Mouse (Mus musculus) midbrain, embryonic 14.5 days (tissue): ENCODE measurements around the gene Tmem132c. TPM values are rescaled to one million over a fixed set of nuclear protein-coding genes. Genes with fewer than 3 reads are reported as not detected.

Experiments
- ATAC-seq: fragments of 200-750 bp; cut with Nextera tagmentation; 2 replicates; pipeline ENCODE4 v1.8.0; 2017; ENCODE audit warnings: moderate number of reproducible peaks, moderate library complexity; ENCODE audit not compliant: low FRiP score, low TSS enrichment
- DNase-seq: peaks from one replicate; pipeline ENCODE4 v3.0.0-alpha.2; 2015
- H3K27ac ChIP-seq: fragments of 300-500 bp; sonication (generic); replicated peaks from 2 replicates; pipeline ENCODE4 v1.5.1; 2014; ENCODE audit warnings: mild to moderate bottlenecking, low read depth, low read length, moderate library complexity
- H3K27me3 ChIP-seq: fragments of 300-500 bp; sonication (generic); 2 replicates; pipeline ENCODE4 v1.6.1; 2014; ENCODE audit warnings: low read length, control low read depth, mixed read lengths; ENCODE audit not compliant: control insufficient read depth, insufficient read depth
- H3K36me3 ChIP-seq: fragments of 300-500 bp; sonication (generic); 2 replicates; pipeline ENCODE4 v1.6.1; 2014; ENCODE audit warnings: low read length, control low read depth; ENCODE audit not compliant: control insufficient read depth, insufficient read depth
- H3K4me1 ChIP-seq: fragments of 300-500 bp; sonication (generic); 2 replicates; pipeline ENCODE4 v1.6.1; 2014; ENCODE audit warnings: mild to moderate bottlenecking, antibody characterized with exemption, low read length, control low read depth; ENCODE audit not compliant: control insufficient read depth, insufficient read depth
- H3K4me2 ChIP-seq: fragments of 300-500 bp; sonication (generic); 2 replicates; pipeline ENCODE4 v1.6.1; 2014; ENCODE audit warnings: mild to moderate bottlenecking, low read length, moderate library complexity
- H3K4me3 ChIP-seq: fragments of 300-500 bp; sonication (generic); replicated peaks from 2 replicates; pipeline ENCODE4 v1.5.1; 2014; ENCODE audit warnings: low read depth, low read length
- H3K9ac ChIP-seq: fragments of 300-500 bp; sonication (generic); replicated peaks from 2 replicates; pipeline ENCODE4 v1.6.1; 2014; ENCODE audit warnings: mild to moderate bottlenecking, low read length, moderate library complexity
- H3K9me3 ChIP-seq: fragments of 300-500 bp; sonication (generic); 2 replicates; pipeline ENCODE4 v1.6.1; 2016; ENCODE audit warnings: low read length, control low read depth, mixed read lengths; ENCODE audit not compliant: control insufficient read depth
- WGBS: fragments of 180-500 bp; shearing (Covaris S2); extraction: QIAGEN DNeasy Blood & Tissue Kit; methylation state at CpG from one replicate; pipeline ENCODE4 v1.1.7; 2014; 5-methylcytosine and 5-hydroxymethylcytosine counted together
- polyA plus RNA-seq: library from polyadenylated mRNA; unstranded; fragments of >200 nt; fragmentation: Nextera tagmentation; extraction: Ambion mirVana; gene quantifications from 2 replicates; pipeline ENCODE4 v1.2.1, GENCODE M21; 2014

Tmem132c gene
- polyA plus RNA-seq, 1 experiment from 2014 or later: 16.2 TPM

DNA sequence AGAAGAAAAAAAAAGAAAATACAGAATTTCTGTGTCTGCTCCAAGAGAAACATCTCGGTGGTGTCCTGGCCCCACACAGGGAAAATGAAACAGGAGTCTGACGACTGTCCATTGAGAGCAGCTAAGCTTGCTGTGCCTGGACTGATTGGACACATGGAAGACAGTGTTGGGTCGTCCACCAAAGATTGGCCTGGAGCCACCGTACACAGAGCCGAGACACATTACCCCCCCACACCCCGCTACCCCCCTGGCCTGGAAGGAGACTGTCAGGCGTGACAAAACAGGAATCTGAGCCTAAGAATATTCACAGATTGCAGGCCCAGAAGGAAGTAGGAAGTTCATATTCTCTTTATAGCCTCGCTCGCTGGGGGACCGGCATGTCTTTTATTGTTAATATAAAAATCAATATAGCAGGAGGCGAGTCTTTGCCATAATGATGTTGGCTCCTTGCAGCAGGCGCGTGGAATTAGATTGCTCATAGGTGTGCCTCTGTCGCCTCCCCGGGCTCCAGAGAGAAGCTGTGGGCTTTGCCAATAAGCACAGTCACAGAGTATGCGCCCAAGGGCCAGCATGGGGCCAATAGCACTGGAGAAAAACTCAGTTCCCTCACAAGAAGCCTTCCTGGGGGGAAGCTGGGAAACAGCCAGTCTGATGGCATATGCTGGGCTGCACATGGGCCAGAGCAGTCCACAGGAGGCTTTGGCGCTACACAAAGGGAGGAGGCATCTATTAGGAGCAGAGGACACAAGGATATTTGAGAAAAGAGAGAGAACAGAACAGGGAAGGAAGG lies 49.0 kb downstream of the Tmem132c start:
- no peak overlapping the region for H3K9ac ChIP-seq
- peaks cover 10% of the 10 kb centered on the region for H3K4me1 ChIP-seq

GRCm38 (mm10) chr5:127291581-127291980 lies 50.0 kb downstream of the Tmem132c start:
- Histone ChIP-seq H3K4me2 (no peak overlapping the region), H3K27ac (0 out of 2 replicates have a peak overlapping the region, but pooled peaks have one; percentile 26), H3K4me3 (no peak overlapping the region), H3K27me3 (no peaks in the 10 kb centered on the region), H3K4me1 (peaks cover 13% of the 10 kb centered on the region), H3K9me3 (no peaks in the 10 kb centered on the region), H3K9ac (no peak overlapping the region), H3K36me3 (no peaks in the 10 kb centered on the region)
- ATAC-seq: no peak
- DNase-seq: no peak
- 72% methylated on average over 7 of the region's 7 CpGs for WGBS

More for the DNA sequence above, 49.0 kb downstream of the Tmem132c start:
- no peak overlapping the region for H3K4me3 ChIP-seq
- no peaks in the 10 kb centered on the region for H3K9me3 ChIP-seq
- ATAC-seq (peak; percentile 53; the same call in 1 of the 2 replicates), DNase-seq (peak; percentile 74)
- H3K27ac ChIP-seq: peak overlapping the region; percentile 26; the same call in 1 of the 2 replicates
- H3K4me2 ChIP-seq: peak overlapping the region; percentile 10
- no peaks in the 10 kb centered on the region for H3K27me3 ChIP-seq
- WGBS: 34% methylated on average over 17 of the region's 17 CpGs
- no peaks in the 10 kb centered on the region for H3K36me3 ChIP-seq

GRCm38 (mm10) chr5:127293698-127294097 lies 52.1 kb downstream of the Tmem132c start:
- Histone ChIP-seq H3K9me3 (no peaks in the 10 kb centered on the region), H3K36me3 (no peaks in the 10 kb centered on the region), H3K4me2 (no peak overlapping the region), H3K27ac (no peak overlapping the region), H3K27me3 (no peaks in the 10 kb centered on the region), H3K4me3 (no peak overlapping the region), H3K4me1 (peaks cover 24% of the 10 kb centered on the region), H3K9ac (no peak overlapping the region)
- WGBS: 94% methylated on average over 3 of the region's 3 CpGs
- no peak for ATAC-seq
- DNase-seq: no peak

GRCm38 (mm10) chr5:127297461-127297860 lies 55.9 kb downstream of the Tmem132c start:
- Histone ChIP-seq H3K9me3 (no peaks in the 10 kb centered on the region), H3K27ac (no peak overlapping the region), H3K36me3 (no peaks in the 10 kb centered on the region), H3K4me1 (peaks cover 34% of the 10 kb centered on the region), H3K4me3 (no peak overlapping the region), H3K4me2 (no peak overlapping the region), H3K27me3 (no peaks in the 10 kb centered on the region), H3K9ac (no peak overlapping the region)
- ATAC-seq (no peak), DNase-seq (no peak)
- WGBS: 4% methylated on average over 5 of the region's 5 CpGs

- Histone ChIP-seq H3K27ac (no peak overlapping the region), H3K4me1 (peaks cover 34% of the 10 kb centered on the region), H3K36me3 (no peaks in the 10 kb centered on the region), H3K4me2 (no peak overlapping the region), H3K9ac (no peak overlapping the region), H3K27me3 (no peaks in the 10 kb centered on the region), H3K4me3 (no peak overlapping the region), H3K9me3 (no peaks in the 10 kb centered on the region)
- 19% methylated on average over 2 of the region's 2 CpGs for WGBS
- ATAC-seq (no peak), DNase-seq (peak; percentile 42)
Measured at GRCm38 (mm10) chr5:127298060-127298459, 56.5 kb downstream of the Tmem132c start.

DNA sequence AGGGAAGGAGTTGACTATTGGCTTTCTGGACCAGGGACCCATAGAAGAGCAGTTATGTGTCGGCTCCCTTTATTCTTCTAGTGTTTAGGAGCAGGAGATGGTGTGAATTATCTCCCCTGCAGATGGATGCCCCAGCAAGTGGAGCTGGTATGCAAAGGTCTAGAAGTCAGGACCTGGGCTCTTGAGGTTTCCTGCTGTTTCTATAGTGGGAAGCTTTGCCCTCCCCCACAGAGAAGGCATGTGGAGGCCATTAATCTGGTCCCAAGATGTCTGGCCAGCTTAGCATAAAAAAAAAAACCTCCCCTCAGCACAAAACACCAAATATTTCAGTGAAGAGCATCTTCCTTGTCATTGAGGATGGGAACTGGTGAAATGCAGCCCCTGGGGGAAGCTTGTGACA lies 57.4 kb downstream of the Tmem132c start:
- Histone ChIP-seq H3K9me3 (no peaks in the 10 kb centered on the region), H3K4me3 (no peak overlapping the region), H3K36me3 (no peaks in the 10 kb centered on the region), H3K27me3 (no peaks in the 10 kb centered on the region), H3K9ac (no peak overlapping the region), H3K27ac (no peak overlapping the region), H3K4me1 (peaks cover 34% of the 10 kb centered on the region), H3K4me2 (no peak overlapping the region)
- ATAC-seq (no peak), DNase-seq (no peak)
- whole genome bisulfite sequencing: 8% methylated on average over 1 of the region's 1 CpGs

- no peaks in the 10 kb centered on the region for H3K36me3 ChIP-seq
- H3K27ac ChIP-seq: no peak overlapping the region
- ATAC-seq (no peak), DNase-seq (peak; percentile 74)
- no peaks in the 10 kb centered on the region for H3K27me3 ChIP-seq
- H3K4me2 ChIP-seq: no peak overlapping the region
- H3K9ac ChIP-seq: no peak overlapping the region
- no peaks in the 10 kb centered on the region for H3K9me3 ChIP-seq
- peaks cover 32% of the 10 kb centered on the region for H3K4me1 ChIP-seq
- WGBS: 18% methylated on average over 8 of the region's 8 CpGs
- no peak overlapping the region for H3K4me3 ChIP-seq
Measured at GRCm38 (mm10) chr5:127300597-127301254, 59.1 kb downstream of the Tmem132c start.

- DNase-seq: no peak
- Histone ChIP-seq H3K27me3 (no peaks in the 10 kb centered on the region), H3K4me1 (peaks cover 7% of the 10 kb centered on the region; the same call in 1 of the 2 replicates), H3K27ac (no peak overlapping the region), H3K4me3 (no peak overlapping the region), H3K9ac (no peak overlapping the region), H3K9me3 (no peaks in the 10 kb centered on the region), H3K4me2 (no peak overlapping the region), H3K36me3 (no peaks in the 10 kb centered on the region)
- ATAC-seq: no peak
- WGBS: 70% methylated on average over 5 of the region's 5 CpGs
Measured at GRCm38 (mm10) chr5:127305312-127305711, 63.7 kb downstream of the Tmem132c start.
